Mouse (Mus musculus) testis, adult 2 months (tissue): ENCODE measurements around the gene Hist1h2ag. TPM values are rescaled to one million over a fixed set of nuclear protein-coding genes. Genes with fewer than 3 reads are reported as not detected.
A peak's percentile ranks its signal among the peaks of the same experiment; 100 is the strongest.

ENCODE experiments used
- H3K27ac ChIP-seq: fragments of 200-500 bp; 2 replicates; pipeline ENCODE4 v1.5.1; 2012; ENCODE audit warnings: low read depth, low read length; ENCODE audit not compliant: control insufficient read depth, insufficient read depth
- H3K27me3 ChIP-seq: fragments of 200-500 bp; 2 replicates; pipeline ENCODE4 v1.6.1; 2012; ENCODE audit warnings: mild to moderate bottlenecking, low read length, moderate library complexity; ENCODE audit not compliant: control insufficient read depth, insufficient read depth
- H3K36me3 ChIP-seq: fragments of 200-500 bp; 2 replicates; pipeline ENCODE4 v1.6.1; 2012; ENCODE audit warnings: mild to moderate bottlenecking, low read length; ENCODE audit not compliant: control insufficient read depth, insufficient read depth
- H3K4me1 ChIP-seq: fragments of 200-500 bp; 2 replicates; pipeline ENCODE4 v1.6.1; 2012; ENCODE audit warnings: low read length; ENCODE audit not compliant: control insufficient read depth, insufficient read depth
- H3K4me3 ChIP-seq: fragments of 200-500 bp; 2 replicates; pipeline ENCODE4 v1.5.1; 2012; ENCODE audit warnings: low read depth, mild to moderate bottlenecking, low read length, moderate library complexity, mixed read lengths; ENCODE audit not compliant: control insufficient read depth
- CTCF ChIP-seq: fragments of 200-500 bp; IDR thresholded peaks from 2 replicates; pipeline ENCODE4 v1.5.1; 2012; ENCODE audit warnings: low read depth, mild to moderate bottlenecking, inconsistent platforms, low read length, moderate library complexity; ENCODE audit not compliant: control insufficient read depth, insufficient read depth, insufficient replicate concordance
- POLR2A ChIP-seq: fragments of 200-500 bp; IDR thresholded peaks from 2 replicates; pipeline ENCODE4 v1.6.1; 2012; ENCODE audit warnings: low read depth, mild to moderate bottlenecking, inconsistent platforms, low read length, moderate library complexity; ENCODE audit not compliant: control insufficient read depth
- polyA plus RNA-seq: library from polyadenylated mRNA; depleted of rRNA; stranded (reverse); fragments of >200 nt; gene quantifications from 2 replicates; pipeline ENCODE4 v1.2.3, GENCODE M21; 2012

Hist1h2ag gene
- polyA plus RNA-seq, 1 experiment: 4.8 TPM

DNA sequence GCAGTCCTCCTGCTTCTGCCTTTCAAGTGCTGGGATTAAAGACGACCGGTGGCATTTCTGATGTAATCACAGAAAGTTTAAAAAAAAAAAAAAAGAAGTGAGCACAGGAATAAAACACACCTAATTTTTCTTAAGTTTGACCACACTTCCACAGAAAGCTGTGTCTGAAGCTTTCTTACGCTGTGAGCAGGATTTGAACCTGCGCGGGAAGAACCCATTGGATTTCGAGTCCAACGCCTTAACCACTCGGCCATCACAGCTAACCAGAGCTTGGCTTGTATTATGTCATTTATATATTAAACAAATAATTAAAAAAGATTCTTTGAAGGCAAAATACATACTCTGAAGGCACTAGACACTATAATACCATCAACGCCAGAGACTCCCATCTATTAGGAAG lies 20.5 kb downstream of the Hist1h2ag start:
- Histone ChIP-seq H3K27me3 (no peaks in the 10 kb centered on the region; the same call in 1 of the 2 replicates), H3K27ac (no peak overlapping the region), H3K4me1 (peaks cover 8% of the 10 kb centered on the region), H3K4me3 (no peak overlapping the region; the same call in 1 of the 2 replicates), H3K36me3 (no peaks in the 10 kb centered on the region)
- TF ChIP-seq CTCF (no peak), POLR2A (no peak)

DNA sequence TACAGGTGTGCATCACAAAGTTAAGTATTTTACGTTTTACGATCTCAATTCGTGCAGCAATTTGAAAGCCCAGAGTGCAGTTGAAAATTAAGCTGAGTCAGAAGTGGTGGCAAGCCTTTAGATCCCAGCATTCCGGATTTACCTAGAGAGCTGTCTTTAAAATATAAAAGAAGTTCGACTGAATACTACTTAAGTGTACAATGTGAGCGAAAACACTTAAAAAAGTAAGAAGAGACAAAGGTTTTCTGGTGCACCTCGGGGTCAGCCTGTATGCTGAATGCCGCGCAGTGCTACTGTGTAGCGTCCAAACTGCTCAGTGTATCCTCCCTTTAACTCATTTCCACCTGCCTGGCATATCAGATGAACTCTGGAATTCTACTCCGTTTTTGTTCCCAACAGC lies 21.2 kb downstream of the Hist1h2ag start:
- TF ChIP-seq CTCF: no peak
- no peak for TF ChIP-seq POLR2A
- Histone ChIP-seq H3K36me3 (no peaks in the 10 kb centered on the region), H3K27ac (no peak overlapping the region), H3K27me3 (no peaks in the 10 kb centered on the region; the same call in 1 of the 2 replicates), H3K4me1 (peaks cover 7% of the 10 kb centered on the region), H3K4me3 (no peak overlapping the region; the same call in 1 of the 2 replicates)

DNA sequence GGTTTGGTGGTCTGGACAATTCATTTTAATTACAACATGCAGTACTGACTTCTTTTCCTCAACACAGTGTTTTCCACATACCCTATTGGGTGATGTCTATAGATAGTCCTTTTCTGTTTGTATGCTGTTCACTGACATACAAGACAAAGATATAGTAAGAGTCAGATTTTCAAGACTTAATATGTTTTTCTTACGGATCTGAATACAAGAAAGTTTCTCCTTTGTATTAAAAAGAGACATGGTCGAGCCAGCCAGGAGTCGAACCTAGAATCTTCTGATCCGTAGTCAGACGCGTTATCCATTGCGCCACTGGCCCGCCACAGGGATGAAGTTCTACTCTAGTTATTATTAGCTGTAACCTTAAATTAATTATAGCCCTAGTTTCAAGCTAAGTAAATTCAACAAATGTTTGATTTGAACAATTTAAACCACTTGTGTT lies 21.8 kb downstream of the Hist1h2ag start:
- H3K27ac ChIP-seq: no peak overlapping the region
- no peaks in the 10 kb centered on the region; the same call in 1 of the 2 replicates for H3K27me3 ChIP-seq
- H3K4me3 ChIP-seq: no peak overlapping the region
- TF ChIP-seq POLR2A (no peak), CTCF (no peak)
- peaks cover 7% of the 10 kb centered on the region for H3K4me1 ChIP-seq
- H3K36me3 ChIP-seq: no peaks in the 10 kb centered on the region

DNA sequence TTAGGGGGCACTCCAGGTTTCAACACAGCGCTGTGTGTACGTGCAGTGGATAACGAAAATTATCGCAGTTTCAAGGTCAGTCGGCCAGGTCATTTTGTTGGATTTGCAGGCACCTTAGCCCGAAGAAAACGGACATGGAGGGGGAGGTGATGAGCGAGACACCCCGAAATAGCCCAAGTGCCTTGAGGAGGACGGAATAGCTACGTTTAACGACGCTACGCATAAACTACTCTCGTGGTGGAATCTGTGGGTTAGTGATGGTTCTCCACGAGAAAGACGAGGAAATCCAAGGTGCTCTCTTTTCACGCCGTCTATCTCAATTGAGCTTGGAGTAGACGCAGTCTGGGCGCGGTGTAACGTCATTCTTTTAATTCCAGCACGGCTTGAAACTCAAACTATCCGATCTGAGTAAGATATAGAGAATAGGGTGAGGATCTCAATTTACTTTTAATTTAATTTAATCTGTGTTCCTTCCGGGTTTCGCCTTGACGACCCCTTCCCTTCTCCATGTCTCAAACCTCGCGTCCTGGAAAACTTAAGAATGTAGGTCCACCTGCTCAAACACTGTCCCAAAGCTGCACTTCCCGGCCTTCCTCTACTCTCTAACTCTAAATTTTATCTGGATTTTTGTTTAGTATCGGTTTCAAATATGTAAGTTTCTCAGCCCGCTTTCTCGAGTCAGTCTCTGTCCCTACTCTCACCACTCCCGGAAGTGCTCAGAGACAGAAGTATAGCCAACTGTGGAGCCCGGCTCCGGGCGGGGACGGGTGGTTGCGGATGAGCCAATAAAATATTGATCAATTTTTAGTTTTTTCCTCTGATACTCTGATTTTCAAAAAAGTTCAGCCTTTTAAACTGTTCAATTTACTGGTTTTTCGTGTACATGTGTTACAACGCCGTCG lies 22.6 kb downstream of the Hist1h2ag start:
- H3K4me3 ChIP-seq: peak overlapping the region; percentile 28
- TF ChIP-seq POLR2A: no peak
- TF ChIP-seq CTCF: no peak

DNA sequence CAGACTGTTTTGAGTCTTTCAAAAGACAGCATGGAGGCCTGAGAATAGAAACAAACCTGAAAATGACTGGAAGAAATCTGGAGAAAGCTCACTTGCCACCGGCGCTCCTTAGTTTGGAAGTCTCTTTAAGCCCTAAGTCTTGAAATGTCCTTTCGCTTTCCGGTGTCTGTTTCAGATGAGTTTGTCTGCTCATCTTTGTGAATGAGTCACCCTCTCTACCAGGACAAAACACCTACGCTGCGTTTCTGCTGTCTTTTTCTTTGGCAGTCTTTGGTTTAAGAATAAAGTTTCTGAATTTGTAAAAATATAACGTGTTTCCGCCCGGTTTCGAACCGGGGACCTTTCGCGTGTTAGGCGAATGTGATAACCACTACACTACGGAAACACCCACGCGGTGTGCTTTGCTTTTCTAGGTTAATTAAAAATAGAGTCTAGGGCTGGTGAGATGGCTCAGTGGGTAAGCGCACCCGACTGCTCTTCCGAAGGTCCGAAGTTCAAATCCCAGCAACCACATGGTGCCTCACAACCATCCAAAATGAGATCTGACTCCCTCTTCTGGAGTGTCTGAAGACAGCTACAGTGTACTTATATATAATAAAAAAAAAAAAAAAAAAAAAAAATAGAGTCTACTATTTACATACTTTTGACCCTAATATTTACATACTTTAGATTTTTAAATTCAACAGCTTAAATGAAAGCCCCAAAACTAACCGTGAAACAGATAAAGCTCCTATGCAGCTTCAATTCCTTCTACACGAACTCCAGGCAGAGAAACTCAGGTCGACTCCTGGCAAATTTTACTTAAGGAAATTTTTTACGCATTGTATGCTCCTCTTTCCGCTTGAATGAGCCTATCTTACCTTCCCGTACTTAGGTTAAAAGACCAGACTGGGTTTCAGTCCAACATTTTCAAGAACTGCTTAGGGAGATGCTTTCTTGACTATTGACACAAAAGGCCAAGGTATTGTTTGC lies 27.0 kb downstream of the Hist1h2ag start:
- Histone ChIP-seq H3K4me1 (peaks cover 7% of the 10 kb centered on the region), H3K36me3 (no peaks in the 10 kb centered on the region), H3K27me3 (peaks cover 2% of the 10 kb centered on the region; the same call in 1 of the 2 replicates), H3K27ac (no peak overlapping the region), H3K4me3 (no peak overlapping the region)
- TF ChIP-seq CTCF (no peak), POLR2A (no peak)

More for the DNA sequence above, 22.6 kb downstream of the Hist1h2ag start:
- Histone ChIP-seq H3K27me3 (peaks cover 2% of the 10 kb centered on the region; the same call in 1 of the 2 replicates), H3K27ac (no peak overlapping the region), H3K4me1 (peaks cover 7% of the 10 kb centered on the region), H3K36me3 (no peaks in the 10 kb centered on the region)

DNA sequence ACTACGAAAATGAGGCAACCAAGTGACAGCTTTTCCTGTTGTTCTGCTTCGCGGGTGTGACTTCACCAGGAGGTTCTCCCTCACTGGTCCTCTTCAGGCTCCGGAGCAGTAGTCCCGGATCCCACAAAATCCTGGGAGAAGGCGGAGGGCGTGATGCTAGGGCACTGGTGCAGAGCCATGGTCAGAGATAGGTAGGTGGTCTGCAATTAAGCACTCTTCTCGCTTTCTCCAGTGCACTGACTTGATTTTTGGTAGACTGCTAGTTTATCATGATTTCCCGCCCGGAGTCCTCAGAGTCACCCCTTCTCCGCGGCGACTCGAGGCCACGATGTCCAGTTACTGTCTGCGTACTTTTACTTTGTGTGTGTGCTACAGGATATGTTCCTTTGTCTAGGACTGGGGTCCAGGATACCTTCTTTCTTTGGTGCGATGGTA lies 28.3 kb downstream of the Hist1h2ag start:
- no peak overlapping the region for H3K4me3 ChIP-seq
- TF ChIP-seq CTCF (no peak), POLR2A (no peak)
- H3K27me3 ChIP-seq: 0 out of 2 replicates have a peak, but pooled peaks cover 2% of the 10 kb centered on the region
- H3K36me3 ChIP-seq: no peaks in the 10 kb centered on the region
- no peaks in the 10 kb centered on the region; the same call in 1 of the 2 replicates for H3K4me1 ChIP-seq
- H3K27ac ChIP-seq: no peak overlapping the region

DNA sequence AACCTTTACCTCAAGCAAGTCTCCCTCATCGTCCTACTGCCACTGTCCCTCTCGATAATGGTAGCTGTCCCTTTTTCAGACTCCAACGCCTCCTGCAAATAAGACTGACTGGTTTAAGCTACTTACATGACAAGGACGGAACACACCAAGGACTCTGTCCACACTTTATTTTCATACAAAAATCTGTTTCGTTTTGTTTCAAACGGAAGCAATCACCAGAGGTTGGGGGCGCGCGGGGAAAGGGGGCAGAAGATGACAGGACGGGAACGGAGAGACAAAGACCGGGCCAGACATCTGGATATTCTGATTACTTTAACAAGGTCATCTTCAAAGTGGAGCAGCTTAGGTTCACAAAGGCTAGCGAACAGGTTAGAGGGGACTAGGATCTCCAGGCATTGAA lies 29.0 kb downstream of the Hist1h2ag start:
- no peaks in the 10 kb centered on the region for H3K36me3 ChIP-seq
- TF ChIP-seq CTCF: no peak
- no peak for TF ChIP-seq POLR2A
- H3K27ac ChIP-seq: no peak overlapping the region
- H3K4me1 ChIP-seq: no peaks in the 10 kb centered on the region; the same call in 1 of the 2 replicates
- H3K27me3 ChIP-seq: 0 out of 2 replicates have a peak, but pooled peaks cover 2% of the 10 kb centered on the region
- no peak overlapping the region for H3K4me3 ChIP-seq
